Mouse (Mus musculus) brain, embryonic 14.5 days (tissue): ENCODE measurements at regions not wholly inside any gene's neighbourhood (a gene's known extent, or its start where the extent isn't known, plus 50 kb on each side); places are given as distances from the start of the nearest gene placed in this dataset.

Source experiments
- CTCF ChIP-seq: fragments of 200-500 bp; IDR thresholded peaks from 2 replicates; pipeline ENCODE4 v1.5.1; 2012; ENCODE audit warnings: inconsistent platforms, mild to moderate bottlenecking, moderate library complexity, borderline replicate concordance; ENCODE audit not compliant: insufficient read depth, insufficient read length; ENCODE audit errors: extremely low read depth
- POLR2A ChIP-seq: fragments of 200-500 bp; IDR thresholded peaks from 2 replicates; pipeline ENCODE4 v1.6.1; 2012; ENCODE audit warnings: mild to moderate bottlenecking, inconsistent platforms, borderline replicate concordance; ENCODE audit not compliant: poor library complexity, insufficient read depth, insufficient read length, severe bottlenecking; ENCODE audit errors: extremely low read depth

GRCm38 (mm10) chr8:62482503-62482902 lies 359.6 kb upstream of the Anxa10 start:
- TF ChIP-seq POLR2A, result no peak
- TF ChIP-seq CTCF, result no peak
